Mouse (Mus musculus) liver, embryonic 14.5 days (tissue): Measurements from ENCODE around the gene Ly6g6c. TPM values are rescaled to one million over a fixed set of nuclear protein-coding genes. Genes with fewer than 3 reads are reported as not detected.

Experiments
- ATAC-seq: fragments of 200-750 bp; cut with Nextera tagmentation; 2 replicates; pipeline ENCODE4 v1.8.0; 2017; ENCODE audit warnings: moderate number of reproducible peaks, mild to moderate bottlenecking, moderate library complexity; ENCODE audit not compliant: insufficient read depth
- DNase-seq, 3 experiments: peaks; one replicate each; pipeline ENCODE4 v3.0.0-alpha.2; 2012 to 2013; ENCODE audit warnings: low read depth in 3 of 3, low spot score in 3 of 3
- H3K27ac ChIP-seq: fragments of 300-500 bp; sonication (generic); 2 replicates; pipeline ENCODE4 v1.5.1; 2014; ENCODE audit warnings: moderate library complexity, mild to moderate bottlenecking, control low read depth, inconsistent platforms
- H3K27me3 ChIP-seq: fragments of 300-500 bp; sonication (generic); 2 replicates; pipeline ENCODE4 v1.6.1; 2014; ENCODE audit warnings: mild to moderate bottlenecking, low read length, moderate library complexity; ENCODE audit not compliant: control insufficient read depth, insufficient read depth
- H3K36me3 ChIP-seq: fragments of 300-500 bp; sonication (generic); replicated peaks from 2 replicates; pipeline ENCODE4 v1.6.1; 2014; ENCODE audit warnings: low read depth; ENCODE audit not compliant: control insufficient read depth, insufficient read depth
- H3K4me1 ChIP-seq, 2 experiments: fragments of 200-500 bp in 1 of 2; fragments of 300-500 bp in 1 of 2; sonication (generic) in 1 of 2; replicated peaks; 2 replicates each; pipeline ENCODE4 v1.6.1; 2012 to 2014; ENCODE audit warnings: antibody characterized with exemption in 1 of 2, inconsistent platforms in 1 of 2, low read length in 1 of 2; ENCODE audit not compliant: control insufficient read depth in 2 of 2, insufficient read depth in 2 of 2
- H3K4me2 ChIP-seq: fragments of 300-500 bp; sonication (generic); 2 replicates; pipeline ENCODE4 v1.6.1; 2014; ENCODE audit warnings: low read depth, mild to moderate bottlenecking, control low read depth, moderate library complexity
- H3K4me3 ChIP-seq, 2 experiments: fragments of 200-500 bp in 1 of 2; fragments of 300-500 bp in 1 of 2; sonication (generic) in 1 of 2; 2 replicates each; pipeline ENCODE4 v1.5.1; 2012 to 2014; ENCODE audit warnings: low read depth in 2 of 2, low read length in 2 of 2, mild to moderate bottlenecking in 2 of 2, control low read depth in 1 of 2, inconsistent platforms in 1 of 2, moderate library complexity in 1 of 2; ENCODE audit not compliant: insufficient read depth in 1 of 2
- H3K9ac ChIP-seq: fragments of 300-500 bp; sonication (generic); replicated peaks from 2 replicates; pipeline ENCODE4 v1.6.1; 2014; ENCODE audit warnings: mild to moderate bottlenecking, control low read depth, moderate library complexity
- H3K9me3 ChIP-seq: fragments of 300-500 bp; sonication (generic); 2 replicates; pipeline ENCODE4 v1.6.1; 2016; ENCODE audit warnings: low read length, mixed read lengths; ENCODE audit not compliant: control insufficient read depth
- CTCF ChIP-seq: IDR thresholded peaks from 2 replicates; pipeline ENCODE4 v1.5.1; 2016; ENCODE audit warnings: antibody characterized with exemption, low read depth, control low read depth
- EP300 ChIP-seq: IDR thresholded peaks from 2 replicates; pipeline ENCODE4 v1.6.1; 2016; ENCODE audit warnings: antibody characterized with exemption, low read depth
- WGBS: fragments of 180-500 bp; shearing (Covaris S2); extraction: QIAGEN DNeasy Blood & Tissue Kit; methylation state at CpG from one replicate; pipeline ENCODE4 v1.1.7; 2014; ENCODE audit not compliant: insufficient replicate concordance; 5-methylcytosine and 5-hydroxymethylcytosine counted together
- polyA plus RNA-seq, 2 experiments: library from polyadenylated mRNA; depleted of rRNA in 1 of 2; stranded (reverse) in 1 of 2; unstranded in 1 of 2; fragments of >200 nt; fragmentation: Nextera tagmentation in 1 of 2; extraction: Ambion mirVana in 1 of 2; gene quantifications; 2 replicates each; pipeline versions ENCODE4 v1.2.1 to v1.2.3; 2012 to 2014

Ly6g6c gene
- polyA plus RNA-seq (2012; rRNA removed) (0.26 and 0.48 TPM in 2 replicates), polyA plus RNA-seq (2014; fragmentation: Nextera tagmentation; extraction: Ambion mirVana) (0.24 and 0.37 TPM in 2 replicates)

DNA sequence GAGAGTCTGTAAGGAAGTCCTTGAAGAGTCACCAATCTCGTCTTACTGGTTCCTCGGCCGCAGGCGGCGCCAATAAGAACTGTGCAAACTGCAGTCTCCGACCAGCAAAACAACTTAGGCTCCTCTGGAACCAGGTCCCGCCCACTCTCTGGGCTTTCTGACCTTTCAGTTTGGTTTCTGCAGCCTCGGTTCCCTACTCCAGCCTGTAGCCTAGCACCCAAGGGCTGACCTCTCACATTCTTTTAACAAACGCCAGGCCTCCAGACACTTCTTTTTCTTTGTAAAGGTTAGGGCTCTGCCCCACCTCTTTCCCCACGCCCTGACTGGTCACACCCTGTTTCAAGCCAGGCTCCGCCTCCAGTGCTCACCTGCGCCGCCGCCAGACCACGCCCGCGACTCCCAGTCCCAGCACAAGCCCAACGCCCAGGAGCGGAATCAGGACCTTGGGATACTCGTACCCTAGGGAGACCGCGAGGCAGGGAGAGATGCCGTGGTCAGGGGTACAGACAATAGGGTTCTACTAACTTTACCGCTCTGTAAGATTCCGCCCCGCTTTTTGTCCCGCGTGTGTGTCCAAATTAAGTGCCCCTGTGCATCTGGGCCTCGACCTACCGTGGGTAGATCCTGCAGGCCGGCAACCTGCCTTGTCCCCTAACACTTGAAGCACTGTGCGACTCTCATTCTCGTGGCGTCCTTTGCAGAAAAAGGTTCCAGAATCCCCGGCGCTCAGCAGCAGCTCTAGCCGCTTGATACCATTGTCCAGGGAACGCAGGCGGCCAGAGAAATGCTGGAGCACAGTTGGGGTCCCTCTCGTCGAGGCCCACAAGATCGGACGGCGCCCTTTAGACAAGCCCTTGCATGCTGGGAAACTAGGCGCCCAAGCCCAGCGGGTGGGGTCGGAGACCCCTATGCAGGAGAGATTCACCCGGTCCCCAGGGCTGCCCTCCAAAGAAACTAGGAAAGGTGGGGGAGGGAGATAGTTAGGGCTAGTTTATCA lies at the start of gene Ly6g6c:
Gene Ly6g6c, plus strand, starts transcription at position 438 of the 997 bp plus-strand sequence.
- no peak for DNase-seq
- Histone ChIP-seq H3K9ac (peak within 1 kb of the TSS; percentile 23; the same call in 1 of the 2 replicates), H3K9me3 (no peaks in the 10 kb centered on the region), H3K27me3 (peaks cover 41% of the 10 kb centered on the region), H3K4me3 (peak within 1 kb of the TSS; percentile 37 to 43), H3K36me3 (no peaks in the 10 kb centered on the region), H3K4me2 (peak within 1 kb of the TSS; percentile 72), H3K27ac (no peak within 1 kb of the TSS), H3K4me1 (peaks cover 9 to 11% of the 10 kb centered on the region in 2 experiments)
- ATAC-seq = peak; percentile 38
- TF ChIP-seq EP300 (no peak), CTCF (no peak)
- 2% methylated on average over 48 of the region's 48 CpGs for WGBS

DNA sequence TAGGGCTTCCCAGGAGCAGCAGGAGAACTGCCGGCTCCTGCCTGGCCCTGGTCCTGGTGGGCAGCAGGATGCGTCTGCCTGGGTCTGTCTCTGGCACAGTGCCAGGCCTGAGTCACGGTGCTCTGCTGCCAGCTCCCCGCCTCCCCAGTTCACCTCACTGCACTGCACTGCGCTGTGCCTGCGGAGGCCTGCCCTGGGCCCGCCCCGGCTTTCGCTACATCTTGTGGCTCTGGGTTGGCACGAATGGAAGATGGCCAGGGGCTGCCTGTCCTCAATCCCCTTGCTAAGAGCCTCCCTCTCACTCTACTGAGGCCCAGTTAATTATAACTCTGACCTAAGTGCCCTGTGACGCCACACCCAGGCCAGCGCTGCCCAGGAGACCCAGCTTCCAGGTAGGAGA lies 48.8 kb upstream of the Ly6g6c start, which contains the start of gene Vwa7:
Gene Vwa7, plus strand, starts transcription at position 204 of the 400 bp plus-strand sequence.
- Histone ChIP-seq H3K4me1 (peaks cover 2% of the 10 kb centered on the region in 2 experiments), H3K9me3 (no peaks in the 10 kb centered on the region), H3K9ac (no peak within 1 kb of the TSS), H3K36me3 (peaks cover 47% of the 10 kb centered on the region), H3K4me2 (no peak within 1 kb of the TSS), H3K27me3 (no peaks in the 10 kb centered on the region), H3K4me3 (no peak within 1 kb of the TSS), H3K27ac (no peak within 1 kb of the TSS)
- ATAC-seq = no peak
- no peak for TF ChIP-seq EP300
- TF ChIP-seq CTCF = no peak
- DNase-seq = no peak
- 83% methylated on average over 12 of the region's 12 CpGs for WGBS

DNA sequence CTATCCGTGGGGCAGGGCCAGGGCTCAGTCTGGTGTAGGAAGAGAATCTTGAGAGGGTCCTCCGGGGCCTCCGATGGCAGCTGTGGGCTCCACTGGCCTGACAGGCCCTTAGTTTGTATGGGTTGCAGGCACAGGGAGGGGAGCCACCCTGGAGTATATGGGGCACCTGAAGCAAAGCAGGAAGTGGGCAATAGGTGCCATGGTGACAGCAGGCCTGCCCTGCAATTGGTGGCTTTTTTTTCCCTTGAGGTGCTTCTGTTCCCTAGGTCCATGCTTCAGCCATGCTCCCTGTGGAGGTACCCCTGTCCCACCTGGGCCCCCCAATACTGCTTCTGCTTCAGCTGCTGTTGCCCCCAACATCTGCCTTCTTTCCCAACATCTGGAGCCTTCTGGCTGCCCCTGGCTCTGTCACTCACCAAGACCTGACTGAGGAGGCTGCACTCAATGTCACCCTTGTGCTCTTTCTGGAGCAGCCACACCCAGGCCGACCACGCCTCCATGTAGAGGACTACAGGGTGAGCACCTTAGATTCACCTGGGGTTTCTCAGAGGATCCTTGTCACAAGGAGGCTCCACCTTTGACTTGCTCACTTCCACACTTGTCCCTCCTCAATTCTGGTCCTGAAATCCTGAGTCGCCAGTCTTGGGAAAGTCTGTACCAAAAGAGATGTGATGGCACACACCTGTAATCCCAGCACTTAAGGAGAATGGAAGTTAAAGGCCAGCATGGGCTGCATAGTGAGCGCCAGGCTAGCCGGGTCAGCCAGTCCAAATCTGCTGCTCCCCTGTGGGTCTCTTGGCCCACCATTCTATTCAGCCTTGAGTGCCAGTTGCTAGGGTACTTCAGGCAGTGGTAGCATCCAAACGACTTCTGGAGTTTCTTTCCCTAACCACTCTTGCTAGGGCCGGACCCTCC lies 48.1 kb upstream of the Ly6g6c start:
- ATAC-seq (no peak), DNase-seq (no peak)
- Histone ChIP-seq H3K27me3 (no peaks in the 10 kb centered on the region), H3K9me3 (no peaks in the 10 kb centered on the region), H3K36me3 (peaks cover 41% of the 10 kb centered on the region), H3K4me2 (no peak overlapping the region), H3K4me1 (peaks cover 9% of the 10 kb centered on the region in 2 experiments), H3K4me3 (no peak overlapping the region), H3K27ac (no peak overlapping the region), H3K9ac (no peak overlapping the region)
- 72% methylated on average over 10 of the region's 10 CpGs for WGBS
- TF ChIP-seq CTCF (no peak), EP300 (no peak)

DNA sequence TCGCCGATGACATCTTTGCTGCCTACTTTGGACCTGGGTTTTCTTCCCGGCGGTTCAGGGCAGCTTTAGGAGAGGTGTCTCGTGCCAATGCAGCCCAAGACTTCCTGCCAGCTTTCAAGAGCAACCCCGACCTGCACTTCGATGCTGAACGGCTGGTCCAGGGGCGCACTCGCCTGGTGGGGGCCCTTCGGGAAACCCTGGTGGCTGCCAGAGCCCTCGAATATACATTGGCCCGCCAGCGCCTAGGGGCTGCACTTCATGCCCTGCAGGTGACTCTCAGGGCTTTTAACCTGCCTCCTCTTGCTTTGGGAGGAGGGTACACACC lies 47.5 kb upstream of the Ly6g6c start:
- 60% methylated on average over 14 of the region's 14 CpGs for WGBS
- peaks cover 15% of the 10 kb centered on the region in 2 experiments for H3K4me1 ChIP-seq
- no peaks in the 10 kb centered on the region for H3K27me3 ChIP-seq
- H3K4me2 ChIP-seq = no peak overlapping the region
- no peak for TF ChIP-seq CTCF
- no peak for TF ChIP-seq EP300
- no peak overlapping the region for H3K27ac ChIP-seq
- peaks cover 35% of the 10 kb centered on the region for H3K36me3 ChIP-seq
- H3K4me3 ChIP-seq = no peak overlapping the region
- H3K9me3 ChIP-seq = no peaks in the 10 kb centered on the region
- no peak for DNase-seq
- no peak for ATAC-seq
- H3K9ac ChIP-seq = no peak overlapping the region
